Mouse (Mus musculus): ENCODE results near the gene Trpc3. TPM values are rescaled to one million over a fixed set of nuclear protein-coding genes. Genes with fewer than 3 reads are reported as not detected.
"Not testable (repeated sequence)": the region's sequence is repeated elsewhere in the genome, so short reads cannot be mapped to it uniquely, and the experiment has no call there.

Trpc3 gene
- 15.6 and 15.8 TPM in 2 replicates for polyA plus RNA-seq (2012; rRNA removed)

GRCm38 (mm10) chr3:36689392-36690291 lies at the start of gene Trpc3:
Gene Trpc3, minus strand, starts transcription at chr3:36690167.
- peak in 1 of 2 experiments; percentile 54 for DNase-seq (ENCODE audit: extremely low spot score in 1 of 2, low spot score in 1 of 2)

- DNase-seq (ENCODE audit: extremely low spot score in 1 of 2, low spot score in 1 of 2), result peak in 1 of 2 experiments; percentile 62
These were observed 48.1 kb upstream of the Trpc3 start for GRCm38 (mm10) chr3:36738071-36738470.

- peak; percentile 34 to 62 for DNase-seq (ENCODE audit: extremely low spot score in 1 of 2, low spot score in 1 of 2)
These were observed 43.1 kb upstream of the Trpc3 start for GRCm38 (mm10) chr3:36733075-36733474.

GRCm38 (mm10) chr3:36726545-36726944 lies 36.6 kb upstream of the Trpc3 start:
- DNase-seq (ENCODE audit: extremely low spot score in 1 of 2, low spot score in 1 of 2), result no peak

- DNase-seq (ENCODE audit: extremely low spot score in 1 of 2, low spot score in 1 of 2), result no peak
These were observed 31.9 kb upstream of the Trpc3 start for GRCm38 (mm10) chr3:36721850-36722249.

GRCm38 (mm10) chr3:36709521-36709920 lies 19.6 kb upstream of the Trpc3 start:
- no peak for DNase-seq (ENCODE audit: extremely low spot score in 1 of 2, low spot score in 1 of 2)

- no peak for DNase-seq (ENCODE audit: extremely low spot score in 1 of 2, low spot score in 1 of 2)
These were observed 304 bp upstream of the Trpc3 start for GRCm38 (mm10) chr3:36690292-36690650.

GRCm38 (mm10) chr3:36688874-36689273 lies 1.1 kb downstream of the Trpc3 start:
- DNase-seq (ENCODE audit: extremely low spot score in 1 of 2, low spot score in 1 of 2), result peak in 1 of 2 experiments; percentile 65

- DNase-seq (ENCODE audit: extremely low spot score in 1 of 2, low spot score in 1 of 2), result no peak
These were observed 14.1 kb downstream of the Trpc3 start for GRCm38 (mm10) chr3:36675822-36676221.

GRCm38 (mm10) chr3:36667814-36668213 lies 22.2 kb downstream of the Trpc3 start:
- no peak for DNase-seq (ENCODE audit: extremely low spot score in 1 of 2, low spot score in 1 of 2)

GRCm38 (mm10) chr3:36645245-36645559 lies 44.8 kb downstream of the Trpc3 start:
- DNase-seq (ENCODE audit: extremely low spot score in 1 of 2, low spot score in 1 of 2), result not testable (repeated sequence)

- DNase-seq (ENCODE audit: extremely low spot score in 1 of 2, low spot score in 1 of 2), result no peak
These were observed 45.3 kb downstream of the Trpc3 start for GRCm38 (mm10) chr3:36644554-36645244.

GRCm38 (mm10) chr3:36643354-36643753 lies 46.6 kb downstream of the Trpc3 start:
- peak in 1 of 2 experiments; percentile 26 for DNase-seq (ENCODE audit: extremely low spot score in 1 of 2, low spot score in 1 of 2)

- DNase-seq (ENCODE audit: extremely low spot score in 1 of 2, low spot score in 1 of 2), result peak; percentile 46 to 77
These were observed 47.2 kb downstream of the Trpc3 start for GRCm38 (mm10) chr3:36642736-36643135.

GRCm38 (mm10) chr3:36640787-36641186 lies 49.2 kb downstream of the Trpc3 start:
- no peak for DNase-seq (ENCODE audit: extremely low spot score in 1 of 2, low spot score in 1 of 2)

- peak in 1 of 2 experiments; percentile 78 for DNase-seq (ENCODE audit: extremely low spot score in 1 of 2, low spot score in 1 of 2)
These were observed 54.5 kb downstream of the Trpc3 start for GRCm38 (mm10) chr3:36635449-36635848.

- DNase-seq (ENCODE audit: extremely low spot score in 1 of 2, low spot score in 1 of 2), result no peak
These were observed 63.2 kb downstream of the Trpc3 start for GRCm38 (mm10) chr3:36626803-36627202.

- no peak for DNase-seq (ENCODE audit: extremely low spot score in 1 of 2, low spot score in 1 of 2)
These were observed 71.8 kb downstream of the Trpc3 start for GRCm38 (mm10) chr3:36618181-36618580.

- no peak for DNase-seq (ENCODE audit: extremely low spot score in 1 of 2, low spot score in 1 of 2)
These were observed 76.1 kb downstream of the Trpc3 start for GRCm38 (mm10) chr3:36613908-36614255.

GRCm38 (mm10) chr3:36613202-36613907 lies 76.6 kb downstream of the Trpc3 start, which contains the start of gene Bbs7:
Gene Bbs7, minus strand, starts transcription at chr3:36613477.
- peak; percentile 92 to 96 for DNase-seq (ENCODE audit: extremely low spot score in 1 of 2, low spot score in 1 of 2)

- DNase-seq (ENCODE audit: extremely low spot score in 1 of 2, low spot score in 1 of 2), result peak; percentile 21
These were observed 77.3 kb downstream of the Trpc3 start for GRCm38 (mm10) chr3:36612687-36613086.
